Mouse (Mus musculus) midbrain, embryonic 14.5 days (tissue): Measurements from ENCODE around the gene Plcxd2. TPM values are rescaled to one million over a fixed set of nuclear protein-coding genes. Genes with fewer than 3 reads are reported as not detected.

ENCODE experiments used
- ATAC-seq: fragments of 200-750 bp; cut with Nextera tagmentation; 2 replicates; pipeline ENCODE4 v1.8.0; 2017; ENCODE audit warnings: moderate number of reproducible peaks, moderate library complexity; ENCODE audit not compliant: low FRiP score, low TSS enrichment
- DNase-seq: peaks from one replicate; pipeline ENCODE4 v3.0.0-alpha.2; 2015
- H3K27ac ChIP-seq: fragments of 300-500 bp; sonication (generic); replicated peaks from 2 replicates; pipeline ENCODE4 v1.5.1; 2014; ENCODE audit warnings: mild to moderate bottlenecking, low read depth, low read length, moderate library complexity
- H3K27me3 ChIP-seq: fragments of 300-500 bp; sonication (generic); 2 replicates; pipeline ENCODE4 v1.6.1; 2014; ENCODE audit warnings: low read length, control low read depth, mixed read lengths; ENCODE audit not compliant: control insufficient read depth, insufficient read depth
- H3K36me3 ChIP-seq: fragments of 300-500 bp; sonication (generic); 2 replicates; pipeline ENCODE4 v1.6.1; 2014; ENCODE audit warnings: low read length, control low read depth; ENCODE audit not compliant: control insufficient read depth, insufficient read depth
- H3K4me1 ChIP-seq: fragments of 300-500 bp; sonication (generic); 2 replicates; pipeline ENCODE4 v1.6.1; 2014; ENCODE audit warnings: mild to moderate bottlenecking, antibody characterized with exemption, low read length, control low read depth; ENCODE audit not compliant: control insufficient read depth, insufficient read depth
- H3K4me2 ChIP-seq: fragments of 300-500 bp; sonication (generic); 2 replicates; pipeline ENCODE4 v1.6.1; 2014; ENCODE audit warnings: mild to moderate bottlenecking, low read length, moderate library complexity
- H3K4me3 ChIP-seq: fragments of 300-500 bp; sonication (generic); replicated peaks from 2 replicates; pipeline ENCODE4 v1.5.1; 2014; ENCODE audit warnings: low read depth, low read length
- H3K9ac ChIP-seq: fragments of 300-500 bp; sonication (generic); replicated peaks from 2 replicates; pipeline ENCODE4 v1.6.1; 2014; ENCODE audit warnings: mild to moderate bottlenecking, low read length, moderate library complexity
- H3K9me3 ChIP-seq: fragments of 300-500 bp; sonication (generic); 2 replicates; pipeline ENCODE4 v1.6.1; 2016; ENCODE audit warnings: low read length, control low read depth, mixed read lengths; ENCODE audit not compliant: control insufficient read depth
- WGBS: fragments of 180-500 bp; shearing (Covaris S2); extraction: QIAGEN DNeasy Blood & Tissue Kit; methylation state at CpG from one replicate; pipeline ENCODE4 v1.1.7; 2014; 5-methylcytosine and 5-hydroxymethylcytosine counted together
- polyA plus RNA-seq: library from polyadenylated mRNA; unstranded; fragments of >200 nt; fragmentation: Nextera tagmentation; extraction: Ambion mirVana; gene quantifications from 2 replicates; pipeline ENCODE4 v1.2.1, GENCODE M21; 2014

Plcxd2 gene
- polyA plus RNA-seq, 1 experiment from 2014 or later, result 8.7 TPM

DNA sequence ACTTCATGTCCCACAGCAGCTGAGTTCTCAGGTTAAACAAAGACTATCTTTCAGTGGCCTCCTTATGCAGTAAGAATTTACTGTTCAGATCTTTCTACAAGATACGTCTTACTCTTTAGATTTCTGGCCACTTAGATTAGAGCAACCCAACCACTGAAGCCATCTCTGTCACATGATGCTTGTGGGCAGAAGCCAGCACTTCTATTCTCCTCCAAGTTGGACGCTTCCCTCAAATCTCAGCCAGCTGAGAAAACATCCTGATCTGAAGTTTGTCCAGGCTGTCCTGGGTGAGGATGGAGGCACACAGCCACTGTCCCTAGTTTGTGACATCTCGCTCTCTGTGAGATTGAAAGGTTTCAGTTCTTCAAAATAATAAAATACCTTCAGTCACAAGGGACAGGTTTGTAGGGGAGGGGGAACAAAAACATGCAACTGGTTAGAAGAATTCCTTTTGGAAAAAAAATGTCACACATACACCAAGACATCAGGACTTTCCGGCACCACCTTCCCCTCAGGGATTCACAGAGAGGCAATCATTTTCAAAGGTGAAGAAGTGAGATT is 53.5 kb downstream of the Plcxd2 start:
- DNase-seq, result no peak
- Histone ChIP-seq H3K9me3 (no peaks in the 10 kb centered on the region), H3K36me3 (no peaks in the 10 kb centered on the region), H3K27me3 (no peaks in the 10 kb centered on the region), H3K9ac (no peak overlapping the region), H3K4me2 (no peak overlapping the region), H3K4me1 (no peaks in the 10 kb centered on the region), H3K27ac (no peak overlapping the region), H3K4me3 (no peak overlapping the region)
- no peak for ATAC-seq
- 90% methylated on average over 4 of the region's 4 CpGs for WGBS

GRCm38 (mm10) chr16:45953394-45953793 is 56.6 kb downstream of the Plcxd2 start, which contains the start of gene Phldb2:
TSS of gene Phldb2 (minus strand) at chr16:45953598.
- DNase-seq, result no peak
- Histone ChIP-seq H3K9ac (no peak within 1 kb of the TSS), H3K27ac (no peak within 1 kb of the TSS), H3K4me2 (no peak within 1 kb of the TSS), H3K27me3 (no peaks in the 10 kb centered on the region), H3K36me3 (no peaks in the 10 kb centered on the region), H3K4me3 (no peak within 1 kb of the TSS), H3K9me3 (no peaks in the 10 kb centered on the region), H3K4me1 (no peaks in the 10 kb centered on the region)
- no peak for ATAC-seq
- WGBS, result 91% methylated on average over 4 of the region's 4 CpGs

DNA sequence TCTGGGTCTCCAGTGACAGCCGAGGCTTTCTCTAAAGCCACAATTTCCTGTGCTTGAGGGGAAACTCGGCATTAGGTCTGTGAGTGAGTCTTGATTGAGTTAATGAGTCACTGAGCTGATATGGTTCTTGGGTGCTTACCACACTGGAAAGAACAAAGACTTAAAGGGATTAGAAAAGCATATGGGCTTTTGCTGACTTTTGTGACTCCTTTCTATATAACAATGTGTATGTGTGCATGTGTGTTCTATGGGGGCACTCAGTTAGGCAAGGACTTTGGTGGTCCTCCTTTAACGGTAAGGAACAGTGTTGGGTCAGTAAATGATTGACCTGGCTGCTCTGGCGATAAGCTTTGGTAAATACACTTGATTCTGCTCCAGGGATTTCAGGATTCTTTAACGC is 57.5 kb downstream of the Plcxd2 start:
- no peaks in the 10 kb centered on the region for H3K4me1 ChIP-seq
- H3K27me3 ChIP-seq, result no peaks in the 10 kb centered on the region
- H3K4me3 ChIP-seq, result no peak overlapping the region
- no peaks in the 10 kb centered on the region for H3K36me3 ChIP-seq
- no peak overlapping the region for H3K27ac ChIP-seq
- WGBS, result 78% methylated on average over 5 of the region's 5 CpGs
- no peak overlapping the region for H3K4me2 ChIP-seq
- ATAC-seq, result no peak
- no peaks in the 10 kb centered on the region for H3K9me3 ChIP-seq
- DNase-seq, result no peak
- H3K9ac ChIP-seq, result no peak overlapping the region

DNA sequence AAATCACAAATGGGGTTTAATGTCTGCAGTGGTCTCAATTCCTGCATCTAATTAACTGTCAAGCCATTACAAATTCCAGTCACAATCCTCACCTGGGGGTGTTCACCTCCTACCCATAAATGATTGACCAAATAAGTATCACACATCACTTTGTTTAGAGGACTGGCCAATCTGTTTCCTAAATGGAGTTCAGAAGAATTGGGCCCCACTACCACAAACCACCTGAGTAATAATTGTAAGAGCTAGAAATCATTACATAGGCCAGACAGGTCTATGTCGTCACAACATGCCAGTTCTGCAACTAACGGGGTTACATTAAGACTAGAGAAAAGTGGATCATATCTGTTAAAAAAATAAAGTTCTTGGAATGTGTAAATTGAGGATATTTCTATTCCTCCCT is 58.0 kb downstream of the Plcxd2 start:
- Histone ChIP-seq H3K36me3 (no peaks in the 10 kb centered on the region), H3K9ac (no peak overlapping the region), H3K27ac (no peak overlapping the region), H3K4me2 (no peak overlapping the region), H3K4me3 (no peak overlapping the region), H3K27me3 (no peaks in the 10 kb centered on the region), H3K9me3 (no peaks in the 10 kb centered on the region), H3K4me1 (no peaks in the 10 kb centered on the region)
- ATAC-seq (no peak), DNase-seq (no peak)
- 91% methylated on average over 2 of the region's 2 CpGs for WGBS

DNA sequence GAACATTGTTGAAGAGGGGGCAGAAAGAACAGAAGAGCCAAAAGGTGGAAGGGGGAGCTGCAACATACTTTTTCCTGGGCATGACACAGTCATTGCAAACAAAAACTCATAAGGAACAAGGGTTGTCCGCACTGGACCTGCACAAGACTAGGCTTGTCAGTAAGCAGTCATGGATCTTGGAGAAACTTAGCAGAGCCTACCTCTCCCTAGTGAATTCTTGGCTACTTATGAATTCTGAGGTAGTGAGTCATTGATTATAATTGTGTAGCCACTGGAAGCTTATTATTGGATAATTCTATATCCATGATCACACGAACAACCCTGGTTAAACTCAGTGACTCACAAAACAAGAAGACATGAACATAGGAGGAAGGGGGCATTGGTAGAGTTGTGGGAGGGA is 63.7 kb downstream of the Plcxd2 start:
- 91% methylated on average over 2 of the region's 2 CpGs for WGBS

GRCm38 (mm10) chr16:45945649-45946048 is 64.4 kb downstream of the Plcxd2 start:
- DNase-seq, result no peak
- Histone ChIP-seq H3K27me3 (no peaks in the 10 kb centered on the region), H3K9ac (no peak overlapping the region), H3K36me3 (no peaks in the 10 kb centered on the region), H3K27ac (no peak overlapping the region), H3K9me3 (no peaks in the 10 kb centered on the region), H3K4me1 (no peaks in the 10 kb centered on the region), H3K4me2 (no peak overlapping the region), H3K4me3 (no peak overlapping the region)
- WGBS, result 89% methylated on average over 5 of the region's 5 CpGs
- no peak for ATAC-seq

More for the DNA sequence above, 63.7 kb downstream of the Plcxd2 start:
- H3K27ac ChIP-seq, result no peak overlapping the region
- no peaks in the 10 kb centered on the region for H3K9me3 ChIP-seq
- ATAC-seq, result no peak
- no peak overlapping the region for H3K4me3 ChIP-seq
- H3K4me2 ChIP-seq, result no peak overlapping the region
- H3K9ac ChIP-seq, result no peak overlapping the region
- DNase-seq, result no peak
- no peaks in the 10 kb centered on the region for H3K27me3 ChIP-seq
- no peaks in the 10 kb centered on the region for H3K4me1 ChIP-seq
- no peaks in the 10 kb centered on the region for H3K36me3 ChIP-seq

GRCm38 (mm10) chr16:45945174-45945631 is 64.8 kb downstream of the Plcxd2 start:
- Histone ChIP-seq H3K9me3 (no peaks in the 10 kb centered on the region), H3K36me3 (no peaks in the 10 kb centered on the region), H3K27ac (no peak overlapping the region), H3K9ac (no peak overlapping the region), H3K4me1 (no peaks in the 10 kb centered on the region), H3K4me3 (no peak overlapping the region), H3K4me2 (no peak overlapping the region), H3K27me3 (no peaks in the 10 kb centered on the region)
- WGBS, result 69% methylated on average over 11 of the region's 11 CpGs
- no peak for ATAC-seq
- DNase-seq, result no peak

GRCm38 (mm10) chr16:45942169-45942891 is 67.7 kb downstream of the Plcxd2 start:
- H3K27me3 ChIP-seq, result no peaks in the 10 kb centered on the region
- no peak for DNase-seq
- no peak overlapping the region for H3K4me3 ChIP-seq
- WGBS, result 92% methylated on average over 8 of the region's 8 CpGs
- no peaks in the 10 kb centered on the region for H3K4me1 ChIP-seq
- no peak overlapping the region for H3K4me2 ChIP-seq
- ATAC-seq, result no peak
- H3K36me3 ChIP-seq, result no peaks in the 10 kb centered on the region
- H3K9ac ChIP-seq, result no peak overlapping the region
- 0 out of 2 replicates have a peak, but pooled peaks cover 3% of the 10 kb centered on the region for H3K9me3 ChIP-seq
- no peak overlapping the region for H3K27ac ChIP-seq

GRCm38 (mm10) chr16:45940701-45941100 is 69.3 kb downstream of the Plcxd2 start:
- DNase-seq, result no peak
- H3K9ac ChIP-seq, result no peak overlapping the region
- no peak overlapping the region for H3K4me2 ChIP-seq
- H3K9me3 ChIP-seq, result 0 out of 2 replicates have a peak, but pooled peaks cover 3% of the 10 kb centered on the region
- H3K4me3 ChIP-seq, result no peak overlapping the region
- 86% methylated on average over 2 of the region's 2 CpGs for WGBS
- no peaks in the 10 kb centered on the region for H3K36me3 ChIP-seq
- ATAC-seq, result no peak
- no peaks in the 10 kb centered on the region for H3K27me3 ChIP-seq
- no peak overlapping the region for H3K27ac ChIP-seq
- no peaks in the 10 kb centered on the region for H3K4me1 ChIP-seq
